Mouse (Mus musculus): ENCODE results near the gene Gtpbp1. TPM values are rescaled to one million over a fixed set of nuclear protein-coding genes. Genes with fewer than 3 reads are reported as not detected.

Gene Gtpbp1
- polyA plus RNA-seq, 1 experiment from 2014 or later, result 27.4 TPM

- H3K36me3 ChIP-seq, result no peaks in the 10 kb centered on the region
- H3K4me3 ChIP-seq (replicated peaks), result peak overlapping the region; percentile 96
- under 1% methylated on average over 33 of the region's 33 CpGs for WGBS
- H3K4me2 ChIP-seq (replicated peaks), result peak overlapping the region; percentile 75
- no peaks in the 10 kb centered on the region for H3K27me3 ChIP-seq (replicated peaks)
- H3K9me3 ChIP-seq, result no peaks in the 10 kb centered on the region
- peak overlapping the region; percentile 96 for H3K27ac ChIP-seq
- no peak for ATAC-seq
- peaks cover 49% of the 10 kb centered on the region for H3K4me1 ChIP-seq (replicated peaks)
- peak overlapping the region; percentile 91 for H3K9ac ChIP-seq
Measured at GRCm38 (mm10) chr15:79687175-79687574, 3.5 kb upstream of the Gtpbp1 start.

GRCm38 (mm10) chr15:79687646-79688267 lies 2.9 kb upstream of the Gtpbp1 start, which contains the start of gene Josd1:
Gene Josd1, minus strand, starts transcription at chr15:79687919.
- WGBS, result under 1% methylated on average over 72 of the region's 72 CpGs
- H3K9me3 ChIP-seq, result no peaks in the 10 kb centered on the region
- H3K4me3 ChIP-seq (replicated peaks), result peak within 1 kb of the TSS; percentile 96

GRCm38 (mm10) chr15:79688268-79688956 lies 2.2 kb upstream of the Gtpbp1 start:
- no peak for ATAC-seq
- Histone ChIP-seq H3K36me3 (no peaks in the 10 kb centered on the region), H3K4me2 (replicated peaks) (peak overlapping the region; percentile 75), H3K27ac (peak overlapping the region; percentile 96), H3K4me1 (replicated peaks) (peaks cover 46% of the 10 kb centered on the region), H3K27me3 (replicated peaks) (no peaks in the 10 kb centered on the region), H3K9me3 (no peaks in the 10 kb centered on the region), H3K9ac (peak overlapping the region; percentile 91), H3K4me3 (replicated peaks) (peak overlapping the region; percentile 96)
- WGBS, result 5% methylated on average over 8 of the region's 8 CpGs

More at GRCm38 (mm10) chr15:79687646-79688267, 2.9 kb upstream of the Gtpbp1 start, which contains the start of gene Josd1:
- Histone ChIP-seq H3K4me2 (replicated peaks) (peak within 1 kb of the TSS; percentile 75), H3K9ac (peak within 1 kb of the TSS; percentile 91), H3K27ac (peak within 1 kb of the TSS; percentile 96), H3K27me3 (replicated peaks) (no peaks in the 10 kb centered on the region), H3K36me3 (no peaks in the 10 kb centered on the region), H3K4me1 (replicated peaks) (peaks cover 52% of the 10 kb centered on the region)
- peak; percentile 79 for ATAC-seq

GRCm38 (mm10) chr15:79689662-79690425 lies 801 bp upstream of the Gtpbp1 start:
- Histone ChIP-seq H3K27ac (peak overlapping the region; percentile 34; the same call in 1 of the 2 replicates), H3K9me3 (no peaks in the 10 kb centered on the region), H3K9ac (peak overlapping the region; percentile 31; the same call in 1 of the 2 replicates), H3K36me3 (no peaks in the 10 kb centered on the region), H3K4me1 (replicated peaks) (peaks cover 34% of the 10 kb centered on the region), H3K27me3 (replicated peaks) (no peaks in the 10 kb centered on the region), H3K4me3 (replicated peaks) (peak overlapping the region; percentile 92), H3K4me2 (replicated peaks) (peak overlapping the region; percentile 80)
- ATAC-seq, result no peak
- 10% methylated on average over 24 of the region's 24 CpGs for WGBS

- Histone ChIP-seq H3K4me2 (replicated peaks) (peak overlapping the region; percentile 94), H3K9me3 (no peaks in the 10 kb centered on the region), H3K36me3 (no peaks in the 10 kb centered on the region), H3K9ac (peak overlapping the region; percentile 92), H3K27ac (peak overlapping the region; percentile 82), H3K4me3 (replicated peaks) (peak overlapping the region; percentile 92), H3K27me3 (replicated peaks) (no peaks in the 10 kb centered on the region), H3K4me1 (replicated peaks) (peaks cover 22% of the 10 kb centered on the region)
- under 1% methylated on average over 49 of the region's 53 CpGs for WGBS
- ATAC-seq, result peak; percentile 16
Measured at GRCm38 (mm10) chr15:79691023-79691508, 421 bp downstream of the Gtpbp1 start.

GRCm38 (mm10) chr15:79692334-79692733 lies 1.7 kb downstream of the Gtpbp1 start:
- Histone ChIP-seq H3K4me2 (replicated peaks) (peak overlapping the region; percentile 94; the same call in 1 of the 2 replicates), H3K4me3 (replicated peaks) (no peak overlapping the region), H3K4me1 (replicated peaks) (peaks cover 28% of the 10 kb centered on the region), H3K27me3 (replicated peaks) (no peaks in the 10 kb centered on the region), H3K27ac (no peak overlapping the region), H3K36me3 (no peaks in the 10 kb centered on the region), H3K9ac (no peak overlapping the region), H3K9me3 (no peaks in the 10 kb centered on the region)
- 67% methylated on average over 5 of the region's 5 CpGs for WGBS
- ATAC-seq, result no peak

GRCm38 (mm10) chr15:79693740-79694139 lies 3.1 kb downstream of the Gtpbp1 start:
- Histone ChIP-seq H3K27ac (no peak overlapping the region), H3K27me3 (replicated peaks) (no peaks in the 10 kb centered on the region), H3K9me3 (no peaks in the 10 kb centered on the region), H3K9ac (no peak overlapping the region), H3K4me1 (replicated peaks) (peaks cover 27% of the 10 kb centered on the region), H3K4me2 (replicated peaks) (no peak overlapping the region), H3K4me3 (replicated peaks) (no peak overlapping the region), H3K36me3 (no peaks in the 10 kb centered on the region)
- no peak for ATAC-seq
- WGBS, result 65% methylated on average over 11 of the region's 11 CpGs

- H3K9ac ChIP-seq, result no peak overlapping the region
Measured at GRCm38 (mm10) chr15:79694512-79694911, 3.9 kb downstream of the Gtpbp1 start.

GRCm38 (mm10) chr15:79695516-79695915 lies 4.9 kb downstream of the Gtpbp1 start:
- no peak overlapping the region for H3K4me2 ChIP-seq (replicated peaks)
- WGBS, result 40% methylated on average over 3 of the region's 3 CpGs
- no peak for ATAC-seq
- H3K9ac ChIP-seq, result no peak overlapping the region
- H3K4me1 ChIP-seq (replicated peaks), result peaks cover 27% of the 10 kb centered on the region
- H3K4me3 ChIP-seq (replicated peaks), result no peak overlapping the region
- H3K27me3 ChIP-seq (replicated peaks), result no peaks in the 10 kb centered on the region
- H3K27ac ChIP-seq, result no peak overlapping the region
- no peaks in the 10 kb centered on the region for H3K9me3 ChIP-seq
- no peaks in the 10 kb centered on the region; the same call in 1 of the 2 replicates for H3K36me3 ChIP-seq

More at GRCm38 (mm10) chr15:79694512-79694911, 3.9 kb downstream of the Gtpbp1 start:
- Histone ChIP-seq H3K36me3 (no peaks in the 10 kb centered on the region; the same call in 1 of the 2 replicates), H3K27me3 (replicated peaks) (no peaks in the 10 kb centered on the region), H3K27ac (no peak overlapping the region), H3K4me1 (replicated peaks) (peaks cover 27% of the 10 kb centered on the region), H3K4me3 (replicated peaks) (no peak overlapping the region), H3K9me3 (no peaks in the 10 kb centered on the region), H3K4me2 (replicated peaks) (no peak overlapping the region)
- ATAC-seq, result no peak
- WGBS, result 89% methylated on average over 4 of the region's 4 CpGs

GRCm38 (mm10) chr15:79696508-79696907 lies 5.9 kb downstream of the Gtpbp1 start:
- H3K9me3 ChIP-seq, result no peaks in the 10 kb centered on the region
- no peak overlapping the region for H3K4me2 ChIP-seq (replicated peaks)
- H3K9ac ChIP-seq, result no peak overlapping the region
- no peaks in the 10 kb centered on the region; the same call in 1 of the 2 replicates for H3K36me3 ChIP-seq
- 95% methylated on average over 2 of the region's 2 CpGs for WGBS
- ATAC-seq, result no peak
- H3K27ac ChIP-seq, result 0 out of 2 replicates have a peak overlapping the region, but pooled peaks have one; percentile 9
- peaks cover 27% of the 10 kb centered on the region for H3K4me1 ChIP-seq (replicated peaks)
- no peaks in the 10 kb centered on the region for H3K27me3 ChIP-seq (replicated peaks)
- H3K4me3 ChIP-seq (replicated peaks), result no peak overlapping the region

GRCm38 (mm10) chr15:79697011-79697410 lies 6.4 kb downstream of the Gtpbp1 start:
- Histone ChIP-seq H3K27ac (no peak overlapping the region), H3K4me3 (replicated peaks) (no peak overlapping the region), H3K4me2 (replicated peaks) (no peak overlapping the region), H3K4me1 (replicated peaks) (peaks cover 22% of the 10 kb centered on the region), H3K9ac (no peak overlapping the region), H3K9me3 (no peaks in the 10 kb centered on the region), H3K27me3 (replicated peaks) (no peaks in the 10 kb centered on the region), H3K36me3 (no peaks in the 10 kb centered on the region; the same call in 1 of the 2 replicates)
- 78% methylated on average over 6 of the region's 6 CpGs for WGBS
- no peak for ATAC-seq

Data from intestine, embryonic 15.5 days (tissue).